Mouse (Mus musculus): ENCODE results near the gene Fbxw4.

GRCm38 (mm10) chr19:45610823-45611222 lies 49.3 kb downstream of the Fbxw4 start:
- no peak for TF ChIP-seq CTCF (IDR thresholded peaks at IDR 0.05; ENCODE audit: extremely low read depth, insufficient read depth, insufficient read length, insufficient replicate concordance)
- no peak for TF ChIP-seq POLR2A (IDR thresholded peaks at IDR 0.05; ENCODE audit: low read depth, low read length)

Measured in spleen, adult 2 months (tissue).